Mouse (Mus musculus) MEL (cell line): ENCODE results near the gene Xkr8. TPM values are rescaled to one million over a fixed set of nuclear protein-coding genes. Genes with fewer than 3 reads are reported as not detected.

ENCODE experiments used
- DNase-seq: peaks from one replicate; pipeline ENCODE4 v3.0.0; 2011; ENCODE audit warnings: low read depth, low spot score
- H3K27ac ChIP-seq: 2 replicates; pipeline ENCODE4 v1.5.1; 2012; ENCODE audit warnings: low read depth, mild to moderate bottlenecking, control low read depth, low read length, moderate library complexity; ENCODE audit not compliant: control insufficient read depth
- H3K27me3 ChIP-seq, 2 experiments: fragments of 150-350 bp in 1 of 2; sonication (generic) in 1 of 2; 2 replicates each; pipeline ENCODE4 v1.6.1; 2012; ENCODE audit warnings: low read length in 2 of 2, mild to moderate bottlenecking in 2 of 2, improper control_type of control experiment in 1 of 2, moderate library complexity in 1 of 2; ENCODE audit not compliant: insufficient read depth in 2 of 2, control insufficient read depth in 1 of 2
- H3K36me3 ChIP-seq, 2 experiments: 2 replicates each; pipeline ENCODE4 v1.6.1; 2012 to 2014; ENCODE audit warnings: low read length in 2 of 2, improper control_type of control experiment in 1 of 2, inconsistent platforms in 1 of 2, mild to moderate bottlenecking in 1 of 2; ENCODE audit not compliant: insufficient read depth in 2 of 2, control insufficient read depth in 1 of 2
- H3K4me1 ChIP-seq, 2 experiments: fragments of 150-350 bp in 1 of 2; sonication (generic) in 1 of 2; 2 replicates each; pipeline ENCODE4 v1.6.1; 2012; ENCODE audit warnings: low read length in 2 of 2, improper control_type of control experiment in 1 of 2, mild to moderate bottlenecking in 1 of 2; ENCODE audit not compliant: insufficient read depth in 2 of 2, control insufficient read depth in 1 of 2
- H3K4me3 ChIP-seq, 2 experiments: fragments of 150-350 bp in 1 of 2; sonication (generic) in 1 of 2; 2 replicates each; pipeline ENCODE4 v1.5.1; 2012; ENCODE audit warnings: low read depth in 2 of 2, low read length in 2 of 2, mild to moderate bottlenecking in 2 of 2, moderate library complexity in 2 of 2, control low read depth in 1 of 2, improper control_type of control experiment in 1 of 2; ENCODE audit not compliant: control insufficient read depth in 1 of 2, insufficient read depth in 1 of 2
- H3K79me2 ChIP-seq: 2 replicates; pipeline ENCODE4 v1.6.1; 2012; ENCODE audit warnings: mild to moderate bottlenecking, low read length, moderate library complexity; ENCODE audit not compliant: control insufficient read depth, poor library complexity, insufficient read depth
- H3K9ac ChIP-seq: 2 replicates; pipeline ENCODE4 v1.6.1; 2012; ENCODE audit warnings: low read depth, mild to moderate bottlenecking, control low read depth, low read length, moderate library complexity; ENCODE audit not compliant: control insufficient read depth, poor library complexity, severe bottlenecking
- H3K9me3 ChIP-seq: fragments of 150-350 bp; sonication (generic); replicated peaks from 2 replicates; pipeline ENCODE4 v1.6.1; 2012; ENCODE audit warnings: mild to moderate bottlenecking, low read length, improper control_type of control experiment, moderate library complexity; ENCODE audit not compliant: insufficient read depth
- CTCF ChIP-seq, 3 experiments: IDR thresholded peaks in 2 of 3; conservative IDR thresholded peaks in 1 of 3; 2 replicates each; pipeline ENCODE4 v1.5.1; 2011 to 2012; ENCODE audit warnings: low read length in 3 of 3, low read depth in 2 of 3, mild to moderate bottlenecking in 2 of 3, improper control_type of control experiment in 1 of 3, inconsistent platforms in 1 of 3, mixed read lengths in 1 of 3, moderate library complexity in 1 of 3; ENCODE audit not compliant: control insufficient read depth in 1 of 3, insufficient read depth in 1 of 3, poor library complexity in 1 of 3, severe bottlenecking in 1 of 3
- E2F4 ChIP-seq: IDR thresholded peaks from 2 replicates; pipeline ENCODE4 v1.6.1; 2011; ENCODE audit warnings: low read depth, low read length, improper control_type of control experiment, borderline replicate concordance
- EP300 ChIP-seq, 2 experiments: IDR thresholded peaks; 2 replicates each; pipeline ENCODE4 v1.6.1; 2011; ENCODE audit warnings: improper control_type of control experiment in 2 of 2, low read length in 2 of 2, low read depth in 1 of 2, mild to moderate bottlenecking in 1 of 2
- ETS1 ChIP-seq: IDR thresholded peaks from 2 replicates; pipeline ENCODE4 v1.6.1; 2012; ENCODE audit warnings: low read depth, mild to moderate bottlenecking, inconsistent platforms, low read length, improper control_type of control experiment, moderate library complexity
- HCFC1 ChIP-seq: IDR thresholded peaks from 2 replicates; pipeline ENCODE4 v1.6.1; 2012; ENCODE audit warnings: low read depth, mild to moderate bottlenecking, inconsistent platforms, low read length, improper control_type of control experiment, moderate library complexity
- JUND ChIP-seq: IDR thresholded peaks from 2 replicates; pipeline ENCODE4 v1.6.1; 2011; ENCODE audit warnings: low read depth, mild to moderate bottlenecking, improper control_type of control experiment, low read length
- KAT2A ChIP-seq: conservative IDR thresholded peaks from 2 replicates; pipeline ENCODE4 v1.6.1; 2012; ENCODE audit warnings: low read depth, low read length, improper control_type of control experiment, inconsistent platforms
- MAX ChIP-seq: IDR thresholded peaks from 2 replicates; pipeline ENCODE4 v1.6.1; 2011; ENCODE audit warnings: low read length, improper control_type of control experiment
- MAZ ChIP-seq: IDR thresholded peaks from 2 replicates; pipeline ENCODE4 v1.6.1; 2012; ENCODE audit warnings: low read depth, mild to moderate bottlenecking, inconsistent platforms, low read length, improper control_type of control experiment
- NRF1 ChIP-seq: IDR thresholded peaks from 2 replicates; pipeline ENCODE4 v1.6.1; 2014; ENCODE audit warnings: low read depth, mild to moderate bottlenecking, inconsistent platforms, low read length, improper control_type of control experiment, moderate library complexity; ENCODE audit not compliant: poor library complexity, insufficient read depth, severe bottlenecking
- POLR2A ChIP-seq, 2 experiments: IDR thresholded peaks; 2 replicates each; pipeline ENCODE4 v1.6.1; 2011 to 2012; ENCODE audit warnings: low read length in 2 of 2, mild to moderate bottlenecking in 2 of 2, control low read depth in 1 of 2, improper control_type of control experiment in 1 of 2, low read depth in 1 of 2, moderate library complexity in 1 of 2; ENCODE audit not compliant: control insufficient read depth in 1 of 2, insufficient read depth in 1 of 2, poor library complexity in 1 of 2
- POLR2AphosphoS2 ChIP-seq: IDR thresholded peaks from 2 replicates; pipeline ENCODE4 v1.6.1; 2011; ENCODE audit warnings: low read length, improper control_type of control experiment
- RAD21 ChIP-seq: IDR thresholded peaks from 2 replicates; pipeline ENCODE4 v1.6.1; 2011; ENCODE audit warnings: mild to moderate bottlenecking, low read depth, low read length, improper control_type of control experiment
- SIN3A ChIP-seq: IDR thresholded peaks from 2 replicates; pipeline ENCODE4 v1.6.1; 2012; ENCODE audit warnings: low read length, improper control_type of control experiment, inconsistent platforms
- SMC3 ChIP-seq: IDR thresholded peaks from 2 replicates; pipeline ENCODE4 v1.6.1; 2011; ENCODE audit warnings: low read depth, low read length, improper control_type of control experiment
- TAL1 ChIP-seq: IDR thresholded peaks from 2 replicates; pipeline ENCODE4 v1.6.1; 2012; ENCODE audit warnings: mild to moderate bottlenecking, inconsistent platforms, low read length, moderate library complexity, mixed read lengths
- TBP ChIP-seq: IDR thresholded peaks from 2 replicates; pipeline ENCODE4 v1.8.0; 2011; ENCODE audit warnings: low read depth, low read length, improper control_type of control experiment
- UBTF ChIP-seq: IDR thresholded peaks from 2 replicates; pipeline ENCODE4 v1.6.1; 2012; ENCODE audit warnings: low read depth, mild to moderate bottlenecking, inconsistent platforms, low read length, improper control_type of control experiment, moderate library complexity, borderline replicate concordance; ENCODE audit not compliant: insufficient read depth
- USF1 ChIP-seq: IDR thresholded peaks from 2 replicates; pipeline ENCODE4 v1.6.1; 2014; ENCODE audit warnings: low read depth, mild to moderate bottlenecking, inconsistent platforms, low read length, improper control_type of control experiment, moderate library complexity
- ZKSCAN1 ChIP-seq: IDR thresholded peaks from 2 replicates; pipeline ENCODE4 v1.6.1; 2012; ENCODE audit warnings: low read depth, mild to moderate bottlenecking, inconsistent platforms, low read length, improper control_type of control experiment, moderate library complexity
- polyA plus RNA-seq, 2 experiments: library from polyadenylated mRNA; stranded (reverse) in 1 of 2; unstranded in 1 of 2; fragments of >175 nt in 1 of 2; fragments of >200 nt in 1 of 2; gene quantifications; 2 replicates each; pipeline versions ENCODE4 v1.2.1 to v1.2.4; 2012; ENCODE audit warnings: low replicate concordance in 2 of 2, low read depth in 1 of 2; ENCODE audit not compliant: insufficient read length in 2 of 2, insufficient read depth in 1 of 2, missing spikeins in 1 of 2
- total RNA-seq: library from RNA; depleted of rRNA; stranded (reverse); fragments of 300-350 nt; gene quantifications from 2 replicates; pipeline ENCODE4 v1.2.3, GENCODE M21; 2012

Xkr8 gene
- total and polyA plus RNA-seq, 3 experiments, result 2.8 to 3.9 TPM; not detected in 1

DNA sequence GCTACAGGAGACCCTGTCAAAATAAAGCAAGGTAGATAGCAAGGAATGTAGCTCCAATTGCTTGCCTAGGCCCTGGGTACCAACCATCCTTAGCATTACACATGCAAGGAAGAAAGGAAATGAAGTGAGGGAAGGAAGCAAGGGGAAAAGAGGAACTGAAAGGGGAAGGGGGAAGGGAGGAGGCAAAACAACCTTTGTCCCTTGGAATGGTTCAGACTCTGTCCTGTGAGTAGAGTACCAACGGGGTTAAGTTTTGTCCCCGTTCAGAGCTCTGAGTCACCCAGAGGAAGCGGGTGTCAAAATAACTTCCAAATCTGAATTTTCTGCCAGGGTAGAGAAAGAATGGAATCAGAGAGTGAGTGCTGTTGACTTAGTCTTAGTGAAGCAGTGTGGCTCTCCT lies 27.9 kb upstream of the Xkr8 start:
- no peaks in the 10 kb centered on the region for H3K79me2 ChIP-seq
- H3K4me1 ChIP-seq, result peaks cover 0 to 7% of the 10 kb centered on the region in 2 experiments; a peak in 3 of 4 replicates
- H3K9me3 ChIP-seq, result no peaks in the 10 kb centered on the region
- DNase-seq, result no peak
- H3K4me3 ChIP-seq, result no peak overlapping the region
- H3K27ac ChIP-seq, result no peak overlapping the region
- TF ChIP-seq HCFC1, result no peak
- TF ChIP-seq UBTF, result no peak
- TF ChIP-seq RAD21, result no peak
- TF ChIP-seq, all 39 proteins: peak for 0
- peaks cover 17% of the 10 kb centered on the region in 2 experiments for H3K27me3 ChIP-seq
- H3K9ac ChIP-seq, result no peak overlapping the region
- H3K36me3 ChIP-seq, result no peaks in the 10 kb centered on the region; a peak in 1 of 4 replicates

DNA sequence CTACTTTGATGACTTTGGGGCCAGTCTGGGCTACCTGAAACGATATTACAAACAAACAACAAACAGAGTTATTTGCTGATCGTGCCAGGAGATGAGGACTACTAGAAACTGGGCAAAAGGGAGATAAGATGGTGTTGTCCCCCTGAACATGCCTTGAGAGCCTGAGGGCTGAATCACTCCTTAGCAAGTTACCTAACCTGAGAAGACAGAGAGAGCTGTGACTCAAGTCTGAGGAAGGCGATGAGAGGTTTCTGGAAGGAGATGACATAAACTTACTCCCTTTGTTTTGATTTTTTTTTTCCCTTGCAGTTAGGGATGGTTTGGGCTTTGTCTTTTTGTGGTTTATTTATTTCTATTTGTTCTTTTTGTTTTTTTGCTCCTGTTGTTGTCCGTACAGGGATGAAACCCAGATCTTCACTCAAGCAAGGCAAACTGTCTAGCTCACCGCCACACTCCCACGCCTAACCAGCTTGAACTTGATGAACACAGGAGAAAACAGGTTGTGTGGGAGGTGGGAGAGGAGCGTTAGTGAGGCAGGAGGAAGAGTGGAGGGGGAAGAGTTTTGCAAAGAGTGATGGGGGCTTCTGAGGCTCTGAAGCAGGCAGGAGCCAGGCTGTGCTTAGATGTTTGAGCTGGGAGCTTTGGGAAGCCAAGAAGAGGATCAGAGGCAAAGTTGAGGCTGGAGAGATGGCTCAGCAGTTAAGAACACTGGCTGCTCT lies 25.4 kb upstream of the Xkr8 start:
- Histone ChIP-seq H3K4me1 (peaks cover 0 to 7% of the 10 kb centered on the region in 2 experiments; a peak in 3 of 4 replicates), H3K27ac (no peak overlapping the region), H3K79me2 (no peaks in the 10 kb centered on the region), H3K9ac (no peak overlapping the region), H3K4me3 (peak overlapping the region in 1 of 2 experiments; percentile 73; a peak in 1 of 4 replicates), H3K9me3 (no peaks in the 10 kb centered on the region), H3K27me3 (peaks cover 17% of the 10 kb centered on the region in 2 experiments), H3K36me3 (no peaks in the 10 kb centered on the region; a peak in 1 of 4 replicates)
- TF ChIP-seq USF1, result no peak
- no peak for TF ChIP-seq NRF1
- no peak for TF ChIP-seq KAT2A
- no peak for TF ChIP-seq RAD21
- no peak for TF ChIP-seq MAX
- no peak for TF ChIP-seq MAZ
- no peak for TF ChIP-seq TAL1
- no peak for TF ChIP-seq JUND
- no peak for TF ChIP-seq E2F4
- no peak for TF ChIP-seq ETS1
- no peak for TF ChIP-seq SMC3
- TF ChIP-seq POLR2AphosphoS2, result no peak
- no peak for TF ChIP-seq SIN3A
- no peak for TF ChIP-seq ZKSCAN1
- TF ChIP-seq HCFC1, result no peak
- TF ChIP-seq POLR2A (IDR thresholded peaks at IDR 0.05; ENCODE audit: control insufficient read depth in 1 of 2, insufficient read depth in 1 of 2, low read depth in 1 of 2, low read length in 2 of 2, poor library complexity in 1 of 2), result no peak
- no peak for TF ChIP-seq EP300 (IDR thresholded peaks at IDR 0.05; ENCODE audit: low read depth in 1 of 2, low read length in 2 of 2)
- no peak for TF ChIP-seq CTCF (IDR thresholded peaks at IDR 0.05 in 2 of 3, conservative IDR thresholded peaks at IDR 0.05 in 1 of 3; ENCODE audit: control insufficient read depth in 1 of 3, insufficient read depth in 1 of 3, low read depth in 2 of 3, low read length in 3 of 3, poor library complexity in 1 of 3, severe bottlenecking in 1 of 3)
- TF ChIP-seq TBP, result no peak
- no peak for DNase-seq
